8 mouse cellular contexts compared by ENCODE assay signal in the genomic region with DNA sequence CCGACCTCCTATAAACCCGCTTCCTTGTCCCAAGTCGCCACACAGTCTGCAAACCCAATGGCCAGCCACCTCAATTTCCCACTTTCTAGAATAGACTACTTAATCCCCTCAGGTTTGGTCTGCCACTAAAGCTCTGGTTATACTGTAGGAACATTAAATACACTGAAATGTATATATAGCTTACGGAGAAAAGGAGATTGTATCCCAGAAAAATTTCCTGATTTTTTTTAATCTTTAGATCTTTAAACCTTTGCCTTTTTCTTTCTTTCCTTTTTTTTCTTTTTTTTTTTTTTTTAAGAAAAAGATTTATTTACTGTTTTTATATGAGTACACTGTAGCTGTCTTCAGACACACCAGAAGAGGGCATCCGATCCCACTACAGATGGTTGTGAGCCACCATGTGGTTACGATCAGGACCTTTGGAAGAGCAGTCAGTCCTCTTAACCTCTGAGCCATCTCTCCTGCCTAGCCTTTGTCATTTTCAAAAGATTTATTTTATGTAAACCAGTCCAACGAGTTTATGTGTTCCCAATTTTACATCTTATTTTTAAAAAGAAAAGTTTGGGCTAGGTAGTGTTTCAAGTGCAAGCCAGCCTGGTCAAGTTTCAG. TPM values are rescaled to one million over a fixed set of nuclear protein-coding genes. Genes with fewer than 3 reads are reported as not detected.
DNase-seq lines count a peak whose midpoint lies in the region; ATAC-seq and TF ChIP-seq lines count a peak whose summit lies in the region.

No protein-coding gene starts in this region.

- peak overlapping the region; percentile 31 to 34 for H3K4me3 ChIP-seq in heart, embryonic 14.5 days (ENCODE audit: control insufficient read depth in 1 of 2, insufficient read depth in 1 of 2, low read depth in 1 of 2, low read length in 2 of 2)
- H3K4me3 ChIP-seq in MEL (ENCODE audit: control insufficient read depth in 1 of 2, insufficient read depth in 1 of 2, low read depth in 2 of 2, low read length in 2 of 2) = peak overlapping the region; percentile 55 to 56
- peak overlapping the region; percentile 33 for H3K4me3 ChIP-seq in hindbrain, embryonic 11.5 days (ENCODE audit: low read depth, low read length)
- H3K4me3 ChIP-seq in midbrain, embryonic 12.5 days = peak overlapping the region; percentile 38

- H3K79me2 ChIP-seq in MEL (ENCODE audit: control insufficient read depth, insufficient read depth, low read length, poor library complexity) = peaks cover 34% of the 10 kb centered on the region

- peak overlapping the region; percentile 77 for H3K4me2 ChIP-seq in heart, embryonic 14.5 days (ENCODE audit: low read length)
- peak overlapping the region; percentile 67 for H3K4me2 ChIP-seq in hindbrain, embryonic 11.5 days (replicated peaks; ENCODE audit: low read depth, low read length)
- H3K4me2 ChIP-seq in midbrain, embryonic 12.5 days (replicated peaks) = peak overlapping the region; percentile 53

- no peak for TF ChIP-seq EP300 in MEL (IDR thresholded peaks at IDR 0.05; ENCODE audit: low read depth in 1 of 2, low read length in 2 of 2)

- no peaks in the 10 kb centered on the region for H3K9me3 ChIP-seq in heart, embryonic 14.5 days (ENCODE audit: control insufficient read depth, low read length)
- no peaks in the 10 kb centered on the region for H3K9me3 ChIP-seq in MEL (replicated peaks; ENCODE audit: insufficient read depth, low read length)
- H3K9me3 ChIP-seq in hindbrain, embryonic 11.5 days (ENCODE audit: control insufficient read depth, low read length) = no peaks in the 10 kb centered on the region
- H3K9me3 ChIP-seq in midbrain, embryonic 12.5 days = no peaks in the 10 kb centered on the region

- H3K36me3 ChIP-seq in heart, embryonic 14.5 days (ENCODE audit: control insufficient read depth, insufficient read depth, low read length) = peaks cover 16% of the 10 kb centered on the region
- peaks cover 3 to 29% of the 10 kb centered on the region in 2 experiments for H3K36me3 ChIP-seq in MEL (ENCODE audit: control insufficient read depth in 1 of 2, insufficient read depth in 2 of 2, low read length in 2 of 2)
- H3K36me3 ChIP-seq in hindbrain, embryonic 11.5 days (ENCODE audit: control insufficient read depth, insufficient read depth, low read length) = no peaks in the 10 kb centered on the region
- peaks cover 7% of the 10 kb centered on the region for H3K36me3 ChIP-seq in midbrain, embryonic 12.5 days

- H3K9ac ChIP-seq in heart, embryonic 14.5 days (ENCODE audit: low read length) = peak overlapping the region; percentile 73
- peak overlapping the region; percentile 78 for H3K9ac ChIP-seq in MEL (ENCODE audit: control insufficient read depth, low read depth, low read length, poor library complexity, severe bottlenecking)
- H3K9ac ChIP-seq in hindbrain, embryonic 11.5 days (ENCODE audit: low read depth, low read length) = peak overlapping the region; percentile 74
- H3K9ac ChIP-seq in midbrain, embryonic 12.5 days (replicated peaks) = peak overlapping the region; percentile 64

- ATAC-seq in heart, embryonic 14.5 days (ENCODE audit: insufficient number of reproducible peaks, insufficient read depth, low FRiP score, low read depth) = 0 out of 2 replicates have a peak, but pooled peaks have one; percentile 1
- no peak for ATAC-seq in hindbrain, embryonic 11.5 days (ENCODE audit: low FRiP score)
- no peak for ATAC-seq in midbrain, embryonic 12.5 days (ENCODE audit: low FRiP score, low read depth)

- WGBS in heart, embryonic 14.5 days = 42% methylated on average over 7 of the region's 7 CpGs
- WGBS in hindbrain, embryonic 11.5 days = 44% methylated on average over 7 of the region's 7 CpGs
- 42% methylated on average over 7 of the region's 7 CpGs for WGBS in midbrain, embryonic 12.5 days

- H3K4me1 ChIP-seq in heart, embryonic 14.5 days (ENCODE audit: control insufficient read depth in 2 of 2, insufficient read depth in 2 of 2, low read length in 2 of 2) = peaks cover 10 to 36% of the 10 kb centered on the region in 2 experiments
- peaks cover 9 to 14% of the 10 kb centered on the region in 2 experiments for H3K4me1 ChIP-seq in MEL (ENCODE audit: control insufficient read depth in 1 of 2, insufficient read depth in 2 of 2, low read length in 2 of 2)
- H3K4me1 ChIP-seq in hindbrain, embryonic 11.5 days (replicated peaks; ENCODE audit: control insufficient read depth, insufficient read depth, low read length) = peaks cover 2% of the 10 kb centered on the region; the same call in 1 of the 2 replicates
- peaks cover 22% of the 10 kb centered on the region for H3K4me1 ChIP-seq in midbrain, embryonic 12.5 days

- H3K27me3 ChIP-seq in heart, embryonic 14.5 days (ENCODE audit: control insufficient read depth, insufficient read depth, low read length) = no peaks in the 10 kb centered on the region
- no peaks in the 10 kb centered on the region for H3K27me3 ChIP-seq in MEL (ENCODE audit: control insufficient read depth in 1 of 2, insufficient read depth in 2 of 2, low read length in 2 of 2)
- H3K27me3 ChIP-seq in hindbrain, embryonic 11.5 days (ENCODE audit: control insufficient read depth, insufficient read depth, low read length) = no peaks in the 10 kb centered on the region
- H3K27me3 ChIP-seq in midbrain, embryonic 12.5 days = no peaks in the 10 kb centered on the region

- peak in 1 of 2 experiments; percentile 0; a peak in 1 of 4 replicates for TF ChIP-seq POLR2A in MEL (IDR thresholded peaks at IDR 0.05; ENCODE audit: control insufficient read depth in 1 of 2, insufficient read depth in 1 of 2, low read depth in 1 of 2, low read length in 2 of 2, poor library complexity in 1 of 2)

- TF ChIP-seq CTCF in MEL (IDR thresholded peaks at IDR 0.05 in 2 of 3, conservative IDR thresholded peaks at IDR 0.05 in 1 of 3; ENCODE audit: control insufficient read depth in 1 of 3, insufficient read depth in 1 of 3, low read depth in 2 of 3, low read length in 3 of 3, poor library complexity in 1 of 3, severe bottlenecking in 1 of 3) = peak in 2 of 3 experiments; percentile 6 to 19; a peak in 1 of 6 replicates

- no peak for DNase-seq in heart, adult 8-10 months (ENCODE audit: low spot score)
- peak; percentile 54 for DNase-seq in MEL (ENCODE audit: low read depth, low spot score)
- DNase-seq in hindbrain, embryonic 11.5 days (ENCODE audit: low spot score) = no peak
- no peak for DNase-seq in ovary, postnatal 36 days (ENCODE audit: low spot score)
- no peak for DNase-seq in frontal cortex, postnatal 10 days (ENCODE audit: low spot score in 2 of 2)
- DNase-seq in thymus, postnatal 14 days = no peak

- no peak for TF ChIP-seq RAD21 in MEL (IDR thresholded peaks at IDR 0.05; ENCODE audit: low read depth, low read length)

- H3K27ac ChIP-seq in heart, embryonic 14.5 days (replicated peaks in 1 of 2; ENCODE audit: control insufficient read depth in 1 of 2, insufficient read depth in 1 of 2, low read depth in 2 of 2, low read length in 2 of 2) = peak overlapping the region; percentile 92 to 95
- H3K27ac ChIP-seq in MEL (ENCODE audit: control insufficient read depth, low read depth, low read length) = peak overlapping the region; percentile 98
- H3K27ac ChIP-seq in hindbrain, embryonic 11.5 days (ENCODE audit: low read depth, low read length) = peak overlapping the region; percentile 69
- peak overlapping the region; percentile 91 for H3K27ac ChIP-seq in midbrain, embryonic 12.5 days (replicated peaks)

TF ChIP-seq in MEL, 35 proteins besides CTCF, POLR2A, EP300 and RAD21:
- TF ChIP-seq MXI1 (IDR thresholded peaks at IDR 0.05; ENCODE audit: low read depth, low read length) (peak; percentile 40; the same call in 1 of the 2 replicates), CHD2 (IDR thresholded peaks at IDR 0.05; ENCODE audit: low read length) (no peak), MAZ (IDR thresholded peaks at IDR 0.05; ENCODE audit: low read depth, low read length) (no peak; the same call in 1 of the 2 replicates), GABPA (IDR thresholded peaks at IDR 0.05; ENCODE audit: low read depth, low read length) (no peak), TAL1 (IDR thresholded peaks at IDR 0.05; ENCODE audit: low read length) (no peak), MAX (IDR thresholded peaks at IDR 0.05; ENCODE audit: low read length) (no peak), MYC (IDR thresholded peaks at IDR 0.05; ENCODE audit: low read depth, low read length) (peak; percentile 28; the same call in 1 of the 2 replicates), CHD1 (IDR thresholded peaks at IDR 0.05; ENCODE audit: low read depth, low read length) (peak; percentile 98), UBTF (IDR thresholded peaks at IDR 0.05; ENCODE audit: borderline replicate concordance, insufficient read depth, low read depth, low read length) (no peak), RCOR1 (IDR thresholded peaks at IDR 0.05; ENCODE audit: low read depth, low read length) (no peak; the same call in 1 of the 2 replicates), BHLHE40 (IDR thresholded peaks at IDR 0.05; ENCODE audit: borderline replicate concordance, low read depth, low read length) (no peak), MEF2A (IDR thresholded peaks at IDR 0.05; ENCODE audit: extremely low read depth, insufficient replicate concordance, low read depth, low read length, poor library complexity, severe bottlenecking) (no peak), E2F4 (IDR thresholded peaks at IDR 0.05; ENCODE audit: borderline replicate concordance, low read depth, low read length) (0 out of 2 replicates have a peak, but pooled peaks have one; percentile 54), ZNF384 (IDR thresholded peaks at IDR 0.05; ENCODE audit: low read depth, low read length) (peak; percentile 30; the same call in 1 of the 2 replicates)

RNA-seq across cellular contexts. Expression of gene Hnrnpc, which starts 1.0 kb away (rescaled TPM):
- polyA plus RNA-seq in heart, embryonic 14.5 days (2014; fragmentation: Nextera tagmentation; extraction: Ambion mirVana) = 331 and 352 TPM in 2 replicates
- 100 to 1,000 TPM; 126 to 132 (median 128) TPM for total RNA-seq in heart, adult 8-10 months (2022)
- 272 and 346 TPM in 2 replicates for total RNA-seq in MEL (2012; rRNA removed)
- polyA plus RNA-seq in MEL (2012; ENCODE audit: insufficient read depth in 1 of 2, insufficient read length in 2 of 2, low read depth in 1 of 2, low replicate concordance in 2 of 2, missing spikeins in 1 of 2) = 1,000 to 10,000 TPM in 1 of 2 experiments, 100 to 1,000 TPM in 1; 626 to 3,096 TPM
- 962 and 981 TPM in 2 replicates for polyA plus RNA-seq in hindbrain, embryonic 11.5 days (2014; fragmentation: Nextera tagmentation; extraction: Ambion mirVana)
- polyA plus RNA-seq in midbrain, embryonic 12.5 days (2016; fragmentation: Nextera tagmentation; extraction: Ambion mirVana) = 770 and 818 TPM in 2 replicates

RNA-seq across cellular contexts. Expression of gene Rpgrip1, which starts 5.7 kb away (rescaled TPM):
- 32.0 and 32.6 TPM in 2 replicates for polyA plus RNA-seq in heart, embryonic 14.5 days (2014; fragmentation: Nextera tagmentation; extraction: Ambion mirVana)
- total RNA-seq in heart, adult 8-10 months (2022) = under 1 TPM in 3 of 4 experiments, not detected in 1; 0.31 to 0.41 (median 0.37) TPM
- 3.7 and 4.8 TPM in 2 replicates for total RNA-seq in MEL (2012; rRNA removed)
- polyA plus RNA-seq in MEL (2012; ENCODE audit: insufficient read depth in 1 of 2, insufficient read length in 2 of 2, low read depth in 1 of 2, low replicate concordance in 2 of 2, missing spikeins in 1 of 2) = 10 to 100 TPM in 1 of 2 experiments, not detected in 1; 36.0 TPM
- 68.4 and 86.9 TPM in 2 replicates for polyA plus RNA-seq in hindbrain, embryonic 11.5 days (2014; fragmentation: Nextera tagmentation; extraction: Ambion mirVana)
- 62.6 and 69.2 TPM in 2 replicates for polyA plus RNA-seq in midbrain, embryonic 12.5 days (2016; fragmentation: Nextera tagmentation; extraction: Ambion mirVana)
